Mouse (Mus musculus) heart, embryonic 15.5 days (tissue): Measurements from ENCODE around the gene Cckbr. TPM values are rescaled to one million over a fixed set of nuclear protein-coding genes. Genes with fewer than 3 reads are reported as not detected.

Experiments used
- ATAC-seq: fragments of 200-750 bp; cut with Nextera tagmentation; replicated peaks from 2 replicates; pipeline ENCODE4 v1.8.0; 2017; ENCODE audit warnings: low read depth, moderate TSS enrichment; ENCODE audit not compliant: insufficient number of reproducible peaks, insufficient read depth, low FRiP score
- H3K27ac ChIP-seq: fragments of 300-500 bp; sonication (generic); 2 replicates; pipeline ENCODE4 v1.5.1; 2015; ENCODE audit warnings: mild to moderate bottlenecking, inconsistent platforms
- H3K27me3 ChIP-seq: fragments of 300-500 bp; sonication (generic); 2 replicates; pipeline ENCODE4 v1.6.1; 2015; ENCODE audit warnings: inconsistent platforms
- H3K36me3 ChIP-seq: fragments of 300-500 bp; sonication (generic); 2 replicates; pipeline ENCODE4 v1.6.1; 2015; ENCODE audit warnings: mild to moderate bottlenecking, inconsistent platforms
- H3K4me1 ChIP-seq: fragments of 300-500 bp; sonication (generic); replicated peaks from 2 replicates; pipeline ENCODE4 v1.6.1; 2015; ENCODE audit warnings: inconsistent platforms
- H3K4me2 ChIP-seq: fragments of 300-500 bp; sonication (generic); 2 replicates; pipeline ENCODE4 v1.6.1; 2015; ENCODE audit warnings: inconsistent platforms, mild to moderate bottlenecking, moderate library complexity
- H3K4me3 ChIP-seq: fragments of 300-500 bp; sonication (generic); 2 replicates; pipeline ENCODE4 v1.5.1; 2015; ENCODE audit warnings: mild to moderate bottlenecking, inconsistent platforms
- H3K9ac ChIP-seq: fragments of 300-500 bp; sonication (generic); 2 replicates; pipeline ENCODE4 v1.6.1; 2015; ENCODE audit warnings: mild to moderate bottlenecking, inconsistent platforms
- H3K9me3 ChIP-seq: fragments of 300-500 bp; sonication (generic); replicated peaks from 2 replicates; pipeline ENCODE4 v1.6.1; 2016; ENCODE audit warnings: inconsistent platforms
- WGBS: fragments of 180-500 bp; shearing (Covaris S2); methylation state at CpG from one replicate; pipeline ENCODE4 v1.1.7; 2015; ENCODE audit warnings: mixed read lengths; 5-methylcytosine and 5-hydroxymethylcytosine counted together
- polyA plus RNA-seq: library from polyadenylated mRNA; unstranded; fragments of >200 nt; fragmentation: Nextera tagmentation; extraction: Ambion mirVana; gene quantifications from 2 replicates; pipeline ENCODE4 v1.2.1, GENCODE M21; 2015

Gene Cckbr
- 0.05 TPM in 1 of 2 replicates, not detected in the other for polyA plus RNA-seq

- Histone ChIP-seq H3K9me3 (no peaks in the 10 kb centered on the region), H3K27me3 (peaks cover 56% of the 10 kb centered on the region), H3K4me1 (peaks cover 11% of the 10 kb centered on the region), H3K27ac (no peak within 1 kb of the TSS), H3K9ac (peak within 1 kb of the TSS; percentile 25), H3K4me2 (peak within 1 kb of the TSS; percentile 73), H3K36me3 (no peaks in the 10 kb centered on the region), H3K4me3 (peak within 1 kb of the TSS; percentile 49)
- WGBS, result 1% methylated on average over 31 of the region's 31 CpGs
- ATAC-seq, result 0 out of 2 replicates have a peak, but pooled peaks have one; percentile 31
Observed at GRCm38 (mm10) chr7:105425424-105426043, at the start of gene Cckbr. TSS of gene Cckbr (plus strand) at chr7:105425731.

DNA sequence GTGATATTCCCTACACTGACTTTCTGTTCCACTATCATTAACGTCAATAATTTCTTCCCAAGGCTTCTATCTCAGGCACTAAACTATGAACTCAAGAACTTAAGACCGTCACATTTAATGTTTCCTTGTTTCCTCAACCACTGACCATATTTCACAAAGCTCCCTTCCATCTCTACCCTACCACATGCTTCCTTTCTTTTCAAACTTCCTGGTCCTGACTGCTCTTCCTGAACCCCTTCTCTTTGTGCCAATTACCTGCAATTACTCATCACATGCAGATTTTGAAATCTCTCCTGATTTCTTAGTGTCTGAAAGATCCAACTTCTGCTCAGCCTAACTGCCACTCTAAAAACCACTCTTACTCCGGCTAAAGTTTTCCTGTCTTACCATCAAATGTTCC lies 45.2 kb upstream of the Cckbr start:
- Histone ChIP-seq H3K4me3 (no peak overlapping the region), H3K27ac (no peak overlapping the region), H3K9ac (no peak overlapping the region), H3K36me3 (peaks cover 76% of the 10 kb centered on the region), H3K27me3 (no peaks in the 10 kb centered on the region), H3K4me2 (no peak overlapping the region), H3K9me3 (no peaks in the 10 kb centered on the region), H3K4me1 (no peaks in the 10 kb centered on the region)
- no peak for ATAC-seq
- 89% methylated on average over 3 of the region's 3 CpGs for WGBS

DNA sequence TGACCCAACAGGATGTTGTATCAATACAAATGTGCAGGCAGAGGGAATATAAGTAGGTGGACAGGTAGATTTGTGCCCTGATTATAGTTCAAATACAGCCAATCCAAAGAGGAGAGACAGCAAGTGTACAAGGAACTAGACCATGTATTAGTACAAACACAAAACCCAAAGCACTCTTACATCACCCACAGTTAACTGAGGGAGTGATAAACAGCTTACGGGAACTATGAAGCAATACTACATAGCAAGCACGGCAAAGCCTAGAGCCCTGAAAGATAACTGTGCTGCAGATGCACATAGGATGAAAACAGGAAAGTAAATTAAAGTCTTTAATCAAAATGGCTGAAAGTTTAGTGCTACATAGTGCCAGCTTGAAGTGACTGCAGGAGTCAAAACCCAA lies 37.8 kb upstream of the Cckbr start:
- no peak overlapping the region for H3K4me3 ChIP-seq
- ATAC-seq, result no peak
- peaks cover 66% of the 10 kb centered on the region for H3K36me3 ChIP-seq
- no peaks in the 10 kb centered on the region for H3K4me1 ChIP-seq
- no peak overlapping the region for H3K27ac ChIP-seq
- 95% methylated on average over 2 of the region's 2 CpGs for WGBS
- H3K27me3 ChIP-seq, result no peaks in the 10 kb centered on the region
- H3K9ac ChIP-seq, result no peak overlapping the region
- H3K9me3 ChIP-seq, result no peaks in the 10 kb centered on the region
- no peak overlapping the region for H3K4me2 ChIP-seq

GRCm38 (mm10) chr7:105390236-105390635 lies 35.3 kb upstream of the Cckbr start:
- H3K36me3 ChIP-seq, result peaks cover 41% of the 10 kb centered on the region
- no peaks in the 10 kb centered on the region for H3K9me3 ChIP-seq
- ATAC-seq, result no peak
- no peak overlapping the region for H3K27ac ChIP-seq
- H3K4me1 ChIP-seq, result no peaks in the 10 kb centered on the region
- no peak overlapping the region for H3K9ac ChIP-seq
- no peak overlapping the region for H3K4me2 ChIP-seq
- H3K4me3 ChIP-seq, result no peak overlapping the region
- WGBS, result 88% methylated on average over 2 of the region's 2 CpGs
- H3K27me3 ChIP-seq, result no peaks in the 10 kb centered on the region

DNA sequence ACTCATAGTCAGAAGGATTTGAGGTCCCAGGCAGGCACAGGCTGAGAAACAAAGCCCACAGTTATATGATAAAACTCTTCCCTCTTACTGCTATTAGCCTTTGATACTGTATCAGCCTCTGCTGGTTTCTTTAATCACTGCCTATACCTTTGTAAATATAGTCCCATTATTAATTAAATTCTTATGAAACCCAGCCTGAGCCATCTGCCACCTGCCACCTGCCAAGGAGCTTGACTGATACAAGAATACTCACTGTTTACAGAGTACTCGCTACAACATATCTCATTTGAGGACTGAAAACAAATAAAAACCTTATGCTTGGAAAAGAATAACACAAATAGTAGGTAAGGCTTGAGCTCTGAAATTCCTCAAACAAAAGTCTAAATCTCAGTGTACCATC lies 30.9 kb upstream of the Cckbr start:
- ATAC-seq, result no peak
- Histone ChIP-seq H3K9me3 (no peaks in the 10 kb centered on the region), H3K4me1 (peaks cover 12% of the 10 kb centered on the region), H3K9ac (no peak overlapping the region), H3K27ac (no peak overlapping the region), H3K4me3 (no peak overlapping the region), H3K4me2 (no peak overlapping the region), H3K27me3 (no peaks in the 10 kb centered on the region), H3K36me3 (peaks cover 6% of the 10 kb centered on the region)
- 89% methylated on average over 1 of the region's 1 CpGs for WGBS

- no peaks in the 10 kb centered on the region; the same call in 1 of the 2 replicates for H3K36me3 ChIP-seq
- peaks cover 12% of the 10 kb centered on the region for H3K4me1 ChIP-seq
- no peak overlapping the region for H3K9ac ChIP-seq
- ATAC-seq, result no peak
- H3K9me3 ChIP-seq, result no peaks in the 10 kb centered on the region
- H3K4me3 ChIP-seq, result no peak overlapping the region
- no peaks in the 10 kb centered on the region for H3K27me3 ChIP-seq
- no peak overlapping the region for H3K27ac ChIP-seq
- H3K4me2 ChIP-seq, result no peak overlapping the region
Observed at GRCm38 (mm10) chr7:105395131-105395820, 30.3 kb upstream of the Cckbr start.

GRCm38 (mm10) chr7:105396126-105396525 lies 29.4 kb upstream of the Cckbr start:
- Histone ChIP-seq H3K4me2 (no peak overlapping the region), H3K9me3 (no peaks in the 10 kb centered on the region), H3K9ac (no peak overlapping the region), H3K36me3 (no peaks in the 10 kb centered on the region; the same call in 1 of the 2 replicates), H3K27me3 (no peaks in the 10 kb centered on the region), H3K4me3 (no peak overlapping the region), H3K4me1 (peaks cover 18% of the 10 kb centered on the region), H3K27ac (no peak overlapping the region)
- no peak for ATAC-seq

DNA sequence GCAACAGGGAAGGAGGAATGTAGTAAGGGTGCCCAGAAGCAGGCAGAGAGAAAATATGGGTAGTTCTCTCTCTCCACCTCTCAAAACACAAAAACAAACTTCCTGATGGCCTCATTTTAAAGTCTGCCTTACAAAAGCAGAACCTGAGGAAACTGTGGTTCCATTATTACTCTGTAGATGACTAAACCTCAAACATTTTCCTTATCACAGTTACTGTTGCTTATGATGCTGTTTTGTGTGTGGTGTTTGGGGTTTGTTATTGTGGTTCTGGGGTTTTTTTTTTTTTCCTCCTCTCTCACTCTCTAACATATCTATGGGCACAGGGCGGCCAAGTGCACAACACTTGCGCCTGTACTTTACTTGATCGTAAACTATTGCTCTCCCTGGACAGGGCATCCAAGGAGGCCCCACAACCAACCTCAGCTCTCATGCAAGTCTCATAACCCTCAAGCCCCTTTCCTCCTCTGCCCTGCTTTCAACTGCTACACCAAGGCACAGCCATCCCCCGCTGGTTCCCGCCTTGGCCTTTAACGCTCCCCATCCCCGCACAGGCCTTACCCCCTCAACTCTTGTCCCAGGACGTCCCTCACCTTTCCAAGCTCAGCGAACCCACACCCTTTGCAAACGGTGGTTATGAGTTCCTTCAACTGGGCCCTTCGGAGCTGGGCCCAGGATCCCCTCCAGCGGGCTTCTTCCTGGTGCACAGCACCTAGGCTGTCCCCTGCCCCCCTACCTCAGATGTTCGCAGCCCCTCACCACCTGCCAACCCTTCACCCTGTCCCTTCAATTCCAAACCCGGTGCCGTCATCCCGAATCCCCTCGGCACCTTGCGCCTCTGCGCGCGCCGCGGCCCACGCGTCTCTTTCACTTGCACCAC lies 26.2 kb upstream of the Cckbr start:
- peak overlapping the region; percentile 81 for H3K9ac ChIP-seq
- peak; percentile 2; the same call in 1 of the 2 replicates for ATAC-seq
- peaks cover 18% of the 10 kb centered on the region for H3K4me1 ChIP-seq
- no peaks in the 10 kb centered on the region for H3K27me3 ChIP-seq
- no peaks in the 10 kb centered on the region; the same call in 1 of the 2 replicates for H3K36me3 ChIP-seq
- peak overlapping the region; percentile 86 for H3K4me3 ChIP-seq
- no peaks in the 10 kb centered on the region for H3K9me3 ChIP-seq
- 2% methylated on average over 25 of the region's 25 CpGs for WGBS
- H3K27ac ChIP-seq, result peak overlapping the region; percentile 78
- peak overlapping the region; percentile 87 for H3K4me2 ChIP-seq

- Histone ChIP-seq H3K36me3 (no peaks in the 10 kb centered on the region; the same call in 1 of the 2 replicates), H3K27ac (peak within 1 kb of the TSS; percentile 93), H3K9ac (peak within 1 kb of the TSS; percentile 81), H3K4me2 (peak within 1 kb of the TSS; percentile 87), H3K4me3 (peak within 1 kb of the TSS; percentile 86), H3K27me3 (no peaks in the 10 kb centered on the region), H3K4me1 (peaks cover 18% of the 10 kb centered on the region), H3K9me3 (no peaks in the 10 kb centered on the region)
- peak; percentile 99 for ATAC-seq
- under 1% methylated on average over 55 of the region's 55 CpGs for WGBS
Observed at GRCm38 (mm10) chr7:105399935-105400624, 25.5 kb upstream of the Cckbr start, which contains the start of gene Fam160a2. TSS of gene Fam160a2 (minus strand) at chr7:105400054.

GRCm38 (mm10) chr7:105404268-105404667 lies 21.3 kb upstream of the Cckbr start, which contains the start of gene Cnga4:
TSS of gene Cnga4 (plus strand) at chr7:105404568.
- WGBS, result 62% methylated on average over 5 of the region's 5 CpGs
- Histone ChIP-seq H3K9me3 (no peaks in the 10 kb centered on the region), H3K27ac (no peak within 1 kb of the TSS), H3K4me1 (peaks cover 7% of the 10 kb centered on the region), H3K27me3 (no peaks in the 10 kb centered on the region), H3K9ac (no peak within 1 kb of the TSS), H3K4me2 (no peak within 1 kb of the TSS), H3K36me3 (no peaks in the 10 kb centered on the region), H3K4me3 (no peak within 1 kb of the TSS)
- ATAC-seq, result no peak

GRCm38 (mm10) chr7:105406322-105406721 lies 19.2 kb upstream of the Cckbr start:
- Histone ChIP-seq H3K36me3 (no peaks in the 10 kb centered on the region), H3K4me1 (no peaks in the 10 kb centered on the region), H3K4me3 (no peak overlapping the region), H3K9ac (no peak overlapping the region), H3K9me3 (no peaks in the 10 kb centered on the region), H3K27me3 (no peaks in the 10 kb centered on the region), H3K4me2 (no peak overlapping the region), H3K27ac (no peak overlapping the region)
- no peak for ATAC-seq
- WGBS, result 73% methylated on average over 1 of the region's 1 CpGs
